Mouse (Mus musculus) A20 (cell line): ENCODE results near the gene Slc1a2.

Experiments used
- DNase-seq: peaks from one replicate; pipeline ENCODE4 v3.0.0-alpha.2; 2011; ENCODE audit warnings: low read depth, low spot score

Slc1a2 gene

DNA sequence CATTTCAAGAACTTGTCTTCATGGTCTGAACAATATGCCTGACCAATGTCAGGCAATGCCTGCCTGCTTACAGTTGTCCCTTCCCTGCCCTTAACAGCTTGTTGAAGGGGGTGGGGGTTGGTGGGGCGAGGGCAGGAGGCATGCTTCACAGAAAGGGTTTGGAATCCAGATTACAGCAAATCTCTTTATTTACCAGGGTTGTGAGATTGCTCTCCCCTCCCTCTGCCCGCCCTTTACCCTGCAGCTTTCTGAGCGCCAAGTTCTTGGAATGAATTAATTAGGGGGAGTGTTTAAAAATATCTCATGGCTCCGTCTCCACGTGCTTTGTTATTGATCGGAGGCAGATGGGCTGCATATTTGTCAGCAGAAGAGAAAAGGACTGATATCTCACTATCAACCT is 4.9 kb downstream of the Slc1a2 start:
- no peak for DNase-seq

DNA sequence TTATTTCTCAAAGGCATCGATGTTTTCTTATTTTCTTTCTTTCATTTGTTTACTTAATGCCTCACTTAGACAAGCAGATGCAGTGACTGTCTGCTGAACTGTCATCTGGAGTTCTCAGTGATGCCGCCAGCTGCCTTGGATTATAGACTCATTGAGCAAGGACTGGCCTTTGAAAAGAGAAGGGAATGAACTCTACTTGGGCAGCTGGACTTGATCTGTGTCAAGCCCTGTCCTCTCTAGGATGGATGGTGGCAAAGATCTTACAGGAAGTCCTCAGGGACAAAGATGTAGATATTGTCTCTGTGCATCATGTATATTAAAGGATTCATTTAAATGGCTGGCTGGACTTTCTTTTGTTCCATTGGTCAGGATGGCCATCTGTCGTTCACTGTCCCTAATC is 5.4 kb downstream of the Slc1a2 start:
- DNase-seq, result no peak

DNA sequence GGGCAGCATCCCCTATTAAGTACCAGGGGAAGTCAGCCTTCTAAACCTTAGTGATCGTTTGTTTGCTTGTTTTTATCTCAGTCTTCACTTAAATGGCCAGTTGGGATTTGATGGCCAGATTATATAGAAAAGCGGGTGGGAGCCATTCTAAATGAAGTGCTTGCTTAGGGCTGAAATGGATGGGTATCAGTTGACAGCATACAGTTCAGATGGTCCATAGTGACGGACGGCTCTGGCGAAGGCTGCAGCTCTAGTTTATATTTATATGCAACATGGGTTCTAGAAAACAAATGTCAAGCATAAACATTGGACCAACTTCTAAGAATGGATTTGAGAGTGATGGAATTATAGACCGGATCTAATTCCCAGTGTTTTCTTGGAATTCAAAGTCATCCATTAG is 9.5 kb downstream of the Slc1a2 start:
- DNase-seq, result no peak

DNA sequence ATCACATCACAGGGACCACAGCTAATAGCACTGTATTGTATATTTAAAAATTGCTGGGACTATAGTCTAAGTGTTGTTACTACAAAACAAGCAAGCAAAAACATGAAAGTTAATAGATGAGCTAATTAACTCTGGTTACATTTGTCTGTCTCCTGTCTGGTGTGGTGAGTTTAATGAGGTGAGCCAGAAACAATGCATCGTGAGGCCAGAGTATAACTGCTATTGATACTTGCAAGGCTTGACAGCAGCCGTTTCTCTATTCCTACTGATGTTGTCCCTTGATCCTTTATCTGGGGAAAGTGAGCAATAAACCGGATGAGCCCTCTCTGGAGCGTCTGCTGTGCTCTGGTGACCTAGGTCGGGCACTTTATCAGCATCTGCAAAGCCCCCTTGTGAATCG is 11.1 kb downstream of the Slc1a2 start:
- no peak for DNase-seq

DNA sequence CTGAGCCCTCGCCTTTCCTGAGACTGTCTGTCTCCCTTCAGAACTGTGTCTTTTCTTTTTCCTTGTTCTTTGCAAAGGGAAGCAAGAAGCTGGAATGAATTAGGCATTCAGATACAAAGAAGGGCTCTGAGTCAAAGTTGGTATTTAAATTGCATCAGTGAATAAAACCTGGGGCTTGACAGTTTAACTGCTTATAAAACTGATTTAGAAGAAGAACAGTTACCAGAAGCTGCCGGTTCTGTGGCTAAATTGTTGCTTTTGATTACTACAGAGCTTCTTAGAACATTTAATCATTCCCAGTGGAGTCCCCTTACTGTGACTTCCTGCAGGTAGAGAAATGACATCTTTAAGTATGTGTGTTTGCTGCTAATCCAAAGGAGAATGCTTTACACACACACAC is 16.1 kb downstream of the Slc1a2 start:
- no peak for DNase-seq

DNA sequence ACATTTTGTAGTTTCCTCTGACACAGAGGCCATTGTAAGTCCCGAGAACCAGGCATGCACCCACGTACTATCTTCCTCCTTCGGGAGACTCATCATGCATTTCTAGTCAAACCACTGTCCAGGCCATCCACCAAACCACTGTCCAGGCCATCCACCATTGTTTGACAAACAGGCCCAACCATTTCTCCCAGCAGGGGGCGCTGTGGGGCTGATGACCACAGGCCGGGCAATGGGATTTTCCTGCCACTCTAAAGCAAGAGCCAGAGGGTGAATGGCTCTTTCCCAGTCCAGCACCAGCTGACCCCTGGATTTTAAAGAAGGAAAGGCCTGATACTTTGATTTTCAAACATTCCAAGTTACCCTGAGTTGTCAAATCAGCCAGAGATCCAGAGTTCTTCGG is 16.8 kb downstream of the Slc1a2 start:
- peak; percentile 47 for DNase-seq

DNA sequence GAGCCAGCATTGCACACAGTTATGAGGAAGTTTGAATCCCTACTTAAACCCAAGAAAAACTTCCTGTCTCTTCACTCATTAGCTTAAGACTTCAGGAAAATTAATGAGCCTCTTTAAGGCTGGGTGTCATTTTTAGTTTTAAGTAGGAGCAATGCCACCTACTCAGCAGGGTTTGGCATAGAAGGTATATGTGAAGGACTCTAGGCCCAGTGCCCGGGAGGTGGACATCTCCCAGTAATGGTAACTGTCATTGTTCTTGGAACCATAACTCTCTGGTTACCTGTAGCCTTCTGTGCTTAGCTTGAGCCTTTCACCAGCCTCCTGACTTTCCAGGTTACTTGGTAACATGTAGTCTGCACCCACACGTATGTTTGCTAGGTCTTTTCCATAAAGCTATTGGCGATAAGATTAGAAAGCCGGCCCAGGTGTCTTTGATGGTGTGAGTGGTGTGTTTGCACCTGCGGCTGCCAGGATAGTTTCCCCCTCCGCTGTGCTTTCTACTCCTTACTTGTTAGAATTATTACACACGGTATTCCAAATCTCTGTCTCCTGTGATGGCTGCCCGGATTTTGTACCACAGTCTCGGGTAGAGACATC is 18.4 kb downstream of the Slc1a2 start:
- DNase-seq, result no peak

DNA sequence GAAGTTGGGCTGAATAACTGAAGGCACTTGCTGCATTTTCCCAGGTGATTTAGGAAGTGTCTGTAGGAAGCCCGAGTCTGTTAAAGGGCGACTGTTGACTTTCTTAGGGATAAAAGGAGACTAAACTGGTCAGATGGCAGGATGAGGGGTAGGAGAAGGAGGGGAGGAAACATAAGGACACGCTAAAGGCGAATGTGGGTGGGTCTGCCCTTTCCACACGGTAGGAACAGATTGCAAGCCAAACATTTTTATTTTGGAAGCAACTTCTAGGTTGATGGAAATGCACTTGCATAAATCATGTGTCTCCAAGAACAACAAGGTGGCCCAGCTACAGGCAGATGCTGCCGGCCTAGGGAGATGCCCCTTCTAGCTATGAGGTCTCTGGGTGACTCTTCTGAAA is 18.9 kb downstream of the Slc1a2 start:
- no peak for DNase-seq

DNA sequence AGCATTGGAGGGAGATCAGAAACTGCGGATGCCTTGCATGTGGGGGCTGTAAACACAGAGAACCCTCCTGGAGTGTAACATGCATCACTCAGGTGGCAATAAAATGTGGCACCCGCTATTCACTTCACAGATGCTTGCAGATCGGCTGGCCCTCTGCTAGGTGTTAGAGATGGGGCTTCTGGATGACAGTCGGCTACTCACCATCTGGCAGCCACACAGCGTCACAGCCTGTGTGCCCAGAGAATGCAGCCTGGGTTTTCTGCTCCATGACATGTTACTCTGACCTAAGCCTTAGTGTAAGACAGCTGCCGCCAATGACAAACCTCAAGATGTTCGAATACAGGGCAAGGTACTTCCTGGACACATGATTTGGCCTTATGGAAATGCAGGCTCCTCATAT is 22.9 kb downstream of the Slc1a2 start:
- DNase-seq, result no peak

DNA sequence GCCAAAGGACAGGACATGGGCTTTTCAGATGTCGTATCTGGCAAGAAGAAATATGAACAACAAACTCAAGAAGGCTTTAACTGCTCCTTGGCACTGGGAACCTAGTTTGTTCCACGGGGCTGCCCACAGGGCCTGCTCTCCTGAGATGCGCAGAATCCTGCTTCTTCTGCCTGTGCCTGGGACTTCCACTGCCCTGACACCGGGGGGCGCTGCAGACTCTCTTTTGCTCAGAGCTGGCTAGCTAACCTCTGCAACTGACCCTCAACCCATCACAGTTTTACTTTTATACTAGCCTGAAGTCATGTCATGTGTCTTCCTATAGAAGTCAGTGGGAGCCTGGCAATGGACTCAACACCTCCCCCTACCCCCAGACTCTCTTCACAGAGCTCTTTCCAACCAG is 23.7 kb downstream of the Slc1a2 start:
- DNase-seq, result peak; percentile 29

DNA sequence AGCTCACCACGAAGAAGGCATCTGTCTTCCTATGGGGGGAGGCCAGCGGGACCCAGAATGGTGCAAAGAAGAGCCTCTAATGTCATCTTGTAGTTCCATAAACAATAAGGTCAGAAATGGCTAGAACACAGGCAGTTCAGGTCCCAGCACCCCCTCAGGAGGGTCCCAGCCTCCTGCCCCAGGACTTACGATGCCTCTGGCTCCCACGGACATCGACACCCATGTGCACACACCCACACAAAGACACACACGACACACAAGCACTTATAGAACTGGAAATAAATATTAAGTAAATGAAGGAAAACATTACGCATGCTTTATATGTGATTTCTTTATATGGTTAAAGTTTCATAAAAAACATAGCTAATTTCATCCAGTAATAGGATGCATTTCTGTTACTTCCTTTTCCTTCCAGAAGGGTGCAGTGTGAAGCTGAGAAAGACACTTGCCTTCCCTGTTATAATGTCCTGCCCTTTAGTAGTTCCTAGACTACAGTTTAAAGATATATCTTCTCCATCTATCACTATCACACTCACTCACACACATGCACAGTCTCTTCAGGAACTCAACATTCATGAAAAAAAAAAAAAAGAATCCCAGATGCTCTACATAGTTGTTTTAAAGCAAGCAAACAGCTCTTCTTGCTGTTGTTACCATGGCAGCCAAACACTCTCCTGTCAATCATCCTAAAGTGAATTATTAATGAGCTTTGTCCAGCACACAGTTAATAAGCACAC is 27.1 kb downstream of the Slc1a2 start:
- DNase-seq, result peak; percentile 47

DNA sequence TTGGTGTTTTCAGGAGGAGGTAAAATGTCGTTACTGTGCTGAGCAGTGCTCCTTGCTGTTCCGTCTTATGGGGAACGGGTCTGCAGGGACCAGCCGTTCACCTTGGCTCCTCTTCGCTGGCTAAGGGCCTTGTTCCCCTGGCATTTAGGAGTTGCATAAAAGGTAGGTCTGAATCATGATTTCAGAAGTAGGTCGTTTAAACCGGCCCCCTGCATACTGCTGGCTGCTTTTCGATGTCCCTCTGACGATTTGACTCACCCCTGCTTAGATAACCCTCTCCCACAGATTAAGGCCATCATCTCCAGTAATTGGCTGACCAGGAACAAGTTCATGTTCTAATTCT is 27.6 kb downstream of the Slc1a2 start:
- no peak for DNase-seq

DNA sequence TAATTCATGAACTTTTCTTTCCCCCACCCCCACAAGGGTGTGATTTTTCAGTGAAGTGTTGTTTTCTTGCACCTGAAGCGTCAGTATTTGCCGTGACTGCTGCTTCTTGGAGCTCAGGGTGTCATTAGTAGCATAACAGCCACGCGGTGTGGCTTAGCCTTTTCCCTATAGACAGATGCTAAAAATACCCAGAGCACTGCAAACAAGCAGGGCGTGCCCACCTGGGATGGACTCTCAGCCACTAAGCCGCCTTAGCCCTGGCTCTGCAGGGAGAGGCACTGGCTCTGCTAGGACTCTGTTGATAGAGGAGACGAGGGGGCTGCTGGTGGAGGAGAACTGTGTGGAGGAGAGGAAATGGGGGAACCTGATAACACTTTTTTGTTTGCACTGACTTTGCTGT is 35.1 kb downstream of the Slc1a2 start:
- no peak for DNase-seq

DNA sequence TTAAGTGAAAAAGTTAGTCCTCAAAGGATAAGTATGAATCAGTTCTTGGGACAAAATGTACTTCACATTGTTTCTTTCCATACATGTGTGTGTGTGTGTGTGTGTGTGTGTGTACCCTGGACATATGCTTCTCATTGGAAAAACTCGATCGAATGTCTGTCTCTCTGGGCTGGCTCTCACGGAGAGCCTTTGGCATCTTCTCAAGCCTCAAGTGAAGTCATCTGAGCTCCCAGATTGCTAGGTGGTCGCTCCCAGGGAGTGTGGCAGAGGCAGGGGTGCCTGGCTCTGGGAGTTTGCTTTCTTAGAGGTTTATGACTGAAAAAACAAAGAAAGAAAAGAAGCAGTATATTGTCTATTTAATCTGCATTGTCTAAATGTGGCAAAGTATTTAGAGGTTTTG is 36.3 kb downstream of the Slc1a2 start:
- no peak for DNase-seq

DNA sequence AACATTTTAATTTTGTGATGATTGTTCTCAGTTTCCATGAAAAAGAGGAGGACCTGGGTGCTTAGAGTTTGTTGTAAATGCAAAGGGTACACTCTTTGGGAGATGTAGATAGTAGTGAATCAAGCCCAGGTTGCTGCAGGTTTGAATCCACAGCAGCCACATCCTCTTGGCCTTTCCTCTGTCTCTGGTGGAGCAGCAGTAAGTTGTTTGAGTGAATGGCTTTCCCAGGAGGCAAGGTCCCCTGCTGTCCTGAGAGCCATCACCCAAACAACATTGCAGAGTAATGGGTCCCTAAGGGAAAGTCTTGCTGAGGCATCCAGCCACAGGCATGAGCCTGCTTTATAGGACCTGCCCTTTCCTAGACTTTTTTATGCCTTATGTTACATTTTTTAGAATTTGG is 37.1 kb downstream of the Slc1a2 start:
- no peak for DNase-seq

DNA sequence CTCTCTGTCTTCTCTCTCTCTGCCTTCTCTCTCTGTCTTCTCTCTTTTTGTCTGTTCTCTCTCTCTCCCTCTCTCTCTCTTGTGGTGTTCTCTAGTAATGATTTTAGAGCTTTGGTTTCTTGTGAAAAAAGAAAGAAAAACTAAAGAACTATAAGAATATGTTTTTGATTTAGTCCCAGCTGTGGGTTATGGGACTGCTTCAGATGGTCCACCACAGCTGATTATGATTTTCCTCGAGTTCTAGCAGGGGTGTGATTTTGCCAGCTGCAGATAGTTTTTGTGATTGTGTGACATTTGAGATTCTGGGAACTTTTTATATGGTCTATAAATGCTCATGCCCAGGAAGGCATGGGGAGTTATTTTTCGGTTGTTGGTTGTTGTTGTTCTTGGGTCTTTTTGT is 39.3 kb downstream of the Slc1a2 start:
- DNase-seq, result no peak

DNA sequence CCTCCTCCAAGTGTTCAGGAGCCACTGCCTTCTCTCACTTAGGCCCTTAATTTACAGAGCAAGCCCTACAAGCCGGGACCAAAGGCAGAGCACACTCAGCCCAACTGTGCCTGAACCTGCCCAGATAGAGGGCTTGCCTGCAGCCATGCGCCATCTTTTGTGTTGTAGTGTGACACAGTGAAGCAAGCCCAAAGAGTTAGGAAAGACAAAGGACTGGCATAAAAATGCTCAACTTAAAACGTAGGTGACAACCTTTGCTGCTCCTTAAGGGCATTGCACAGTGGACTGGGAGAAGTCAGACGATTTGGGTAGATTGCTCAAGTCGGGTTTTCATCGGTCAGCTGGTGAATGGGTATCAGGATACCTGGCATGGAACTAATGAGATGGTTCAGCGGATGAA is 41.5 kb downstream of the Slc1a2 start:
- no peak for DNase-seq

DNA sequence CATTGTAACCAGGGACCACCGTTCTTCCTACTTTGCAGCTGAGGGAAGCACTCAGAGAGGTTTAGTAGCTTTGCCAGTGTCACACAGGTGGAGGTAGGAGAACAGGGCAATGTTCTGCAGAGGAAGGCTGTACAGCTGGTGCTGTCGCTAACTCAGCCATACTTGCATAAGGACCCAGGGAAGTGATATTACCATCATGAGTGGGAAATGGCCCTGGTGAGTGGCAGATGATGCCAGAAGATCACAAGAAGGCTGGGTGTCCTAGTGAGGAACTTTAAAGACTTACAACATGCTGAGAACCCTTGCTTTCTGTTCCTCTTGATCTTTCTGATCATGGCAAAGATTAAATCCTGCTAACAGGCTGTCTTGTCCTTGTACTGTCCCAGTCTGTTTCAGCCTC is 42.2 kb downstream of the Slc1a2 start:
- DNase-seq, result peak; percentile 8

DNA sequence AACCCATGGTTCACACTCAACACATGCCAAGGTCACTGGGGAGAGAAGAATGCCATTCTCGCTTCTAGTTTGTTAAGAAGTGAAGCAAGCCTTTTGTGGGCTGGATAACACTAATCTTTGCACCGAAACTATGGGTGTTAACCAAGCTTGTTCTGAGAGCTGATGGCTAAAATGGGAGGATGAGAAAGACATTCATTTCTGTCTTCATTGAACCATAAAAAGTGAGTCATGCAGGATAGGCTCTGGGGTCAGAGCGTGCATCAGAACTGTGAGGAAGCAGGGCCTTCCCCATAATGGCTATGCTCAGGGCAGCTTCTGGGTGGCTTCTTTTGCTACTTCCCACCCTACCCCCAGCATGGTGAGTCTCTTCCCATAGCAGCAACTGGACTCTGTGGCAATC is 42.9 kb downstream of the Slc1a2 start:
- peak; percentile 7 for DNase-seq

DNA sequence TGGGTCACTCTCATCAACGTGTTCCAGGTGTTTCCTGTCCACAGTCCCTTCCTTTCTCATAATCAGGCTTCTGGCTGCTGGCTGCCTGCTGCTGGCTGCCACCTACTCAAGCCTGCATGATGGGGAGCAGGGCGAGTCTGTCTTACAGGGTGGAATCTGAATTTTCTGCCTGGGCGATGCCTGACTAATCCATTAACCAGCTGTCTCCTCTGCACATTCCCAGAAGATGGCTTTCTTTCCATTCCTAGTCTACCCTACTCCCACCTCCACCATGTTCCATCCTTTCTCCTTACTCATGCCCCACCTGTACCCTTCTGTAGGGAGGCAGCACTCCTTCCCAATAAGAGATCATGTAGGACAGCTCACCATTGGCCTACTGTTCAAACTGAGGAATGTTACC is 45.1 kb downstream of the Slc1a2 start:
- DNase-seq, result no peak

DNA sequence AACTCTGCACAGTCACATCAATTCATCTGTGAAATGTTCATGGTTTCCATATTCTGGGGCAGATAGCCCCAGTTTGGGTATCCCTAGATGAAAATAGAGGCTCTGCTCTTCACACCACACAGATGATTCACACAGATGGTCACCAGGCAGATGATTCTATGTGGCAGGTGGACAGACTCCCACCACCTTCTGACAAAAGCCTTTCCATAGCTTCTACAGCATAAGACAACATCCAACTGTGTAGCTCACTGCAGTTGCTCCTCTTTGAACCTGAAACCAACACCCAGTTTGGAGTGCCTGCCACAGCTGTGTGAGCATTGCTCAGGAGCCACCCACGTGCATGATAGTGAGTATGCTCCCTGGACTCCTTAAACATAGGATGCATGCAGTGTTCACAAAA is 46.3 kb downstream of the Slc1a2 start:
- no peak for DNase-seq

DNA sequence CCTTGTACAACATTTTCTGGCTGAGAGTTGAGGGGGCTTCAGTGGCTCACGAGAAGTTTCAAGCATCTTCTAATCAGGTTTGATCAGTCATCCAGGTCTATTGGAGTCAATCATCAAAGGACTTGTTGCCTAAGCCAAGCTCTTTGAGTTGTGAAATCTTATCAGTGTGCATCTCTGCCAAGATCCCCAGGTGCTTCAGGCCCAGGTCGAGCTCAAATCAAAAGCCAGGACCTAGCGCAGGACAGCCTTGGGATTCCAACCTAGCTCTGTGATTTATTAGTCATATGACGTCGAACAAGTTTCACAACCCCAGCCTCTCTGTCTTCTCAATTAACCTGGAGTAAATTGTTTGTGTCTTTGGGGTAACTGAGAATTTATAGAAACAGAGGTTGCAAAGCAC is 53.1 kb downstream of the Slc1a2 start:
- no peak for DNase-seq

DNA sequence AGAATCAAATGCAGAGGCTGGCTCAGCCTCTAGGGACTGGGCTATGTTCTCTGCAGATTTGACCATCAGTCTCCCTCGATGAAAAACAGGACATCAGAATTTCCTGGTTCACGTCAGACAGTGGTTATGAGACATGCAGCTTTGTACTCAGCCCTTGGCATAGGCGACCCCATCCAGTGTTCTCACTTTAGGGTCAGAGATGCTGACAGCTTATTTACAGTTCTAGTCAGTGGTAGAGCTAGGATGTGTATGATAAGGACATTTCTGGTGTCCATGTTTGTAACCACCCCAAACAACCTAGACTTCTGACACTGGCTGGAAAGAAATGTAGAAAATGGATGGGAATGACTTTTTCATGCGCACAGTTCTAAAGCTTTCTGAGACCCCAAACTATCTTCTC is 53.6 kb downstream of the Slc1a2 start:
- DNase-seq, result no peak
